Mouse (Mus musculus) regulatory T cell (primary cell): Measurements from ENCODE around the gene Armc9.

ENCODE experiments used
- in situ Hi-C: fragments of 300-600 bp; cut with MboI, MseI; formaldehyde crosslinking; loops from one replicate; pipeline ENCODE4 v1.15.1; 2025; ENCODE audit warnings: high pct_unique_total_duplicates

Gene Armc9

GRCm38 (mm10) chr1:86271707-86272106 lies 117.1 kb downstream of the Armc9 start:
- in situ Hi-C loops: no loop called here

DNA sequence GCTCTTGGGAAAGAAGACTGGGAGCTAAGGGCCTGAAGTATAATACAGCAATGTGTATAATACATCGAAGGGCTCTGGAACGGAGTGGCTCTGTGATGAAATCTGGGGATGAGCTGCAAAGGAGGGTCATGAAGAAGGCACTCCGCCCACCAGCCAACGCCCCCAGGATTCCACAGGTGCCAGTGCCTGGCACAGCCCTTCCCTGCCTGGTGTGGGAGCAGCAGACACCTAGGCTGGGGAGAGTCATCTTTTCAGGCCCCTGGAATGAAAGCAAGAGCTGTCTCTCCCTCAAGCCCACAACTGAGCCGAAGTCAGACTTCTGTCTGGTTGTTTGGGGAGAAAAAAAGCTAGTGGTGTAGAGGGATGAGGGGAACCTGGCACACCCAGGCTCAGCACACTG lies 122.5 kb downstream of the Armc9 start:
- in situ Hi-C loops: no loop called here

DNA sequence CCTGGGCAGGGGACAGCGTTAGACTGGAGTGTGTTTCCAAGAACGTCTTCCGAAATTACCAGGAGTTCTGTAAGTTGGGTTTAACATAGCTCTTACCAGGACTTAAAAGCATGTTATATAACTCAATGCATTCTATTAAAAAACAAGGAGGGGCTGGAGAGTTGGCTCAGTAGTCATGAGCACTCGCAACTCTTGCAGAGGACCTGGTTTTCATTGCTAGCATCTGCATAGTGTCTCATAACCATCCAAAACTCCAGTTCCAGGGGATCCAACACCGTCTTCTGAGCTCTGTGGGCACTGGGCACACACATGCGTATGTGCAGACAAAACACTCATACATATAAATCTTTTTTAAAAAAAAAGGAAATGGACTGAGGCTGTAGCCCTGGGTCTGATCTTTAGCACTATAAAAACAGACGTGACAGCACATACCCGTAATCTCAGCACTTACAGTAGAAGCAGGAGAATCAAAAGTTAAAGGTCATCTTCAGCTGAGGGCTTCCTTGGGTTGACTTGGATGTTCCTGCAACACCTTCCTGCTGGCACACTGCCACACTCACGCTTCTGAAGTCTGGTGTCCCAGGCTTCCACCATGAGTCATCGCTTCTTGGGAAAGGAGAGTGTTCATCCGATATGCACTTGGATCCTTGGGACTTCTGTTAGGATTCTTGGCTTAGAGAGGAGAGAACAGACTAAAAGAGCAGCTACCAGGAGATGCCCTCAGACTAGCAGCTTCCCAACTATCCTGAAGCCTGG lies 127.4 kb downstream of the Armc9 start:
- in situ Hi-C loops: no loop called here

- in situ Hi-C loops: no loop called here
Observed at GRCm38 (mm10) chr1:86284101-86284500, 129.5 kb downstream of the Armc9 start.

- in situ Hi-C loops: no loop called here
Observed at GRCm38 (mm10) chr1:86285295-86285694, 130.7 kb downstream of the Armc9 start.

- in situ Hi-C loops: no loop called here
Observed at GRCm38 (mm10) chr1:86287473-86287872, 132.9 kb downstream of the Armc9 start.

DNA sequence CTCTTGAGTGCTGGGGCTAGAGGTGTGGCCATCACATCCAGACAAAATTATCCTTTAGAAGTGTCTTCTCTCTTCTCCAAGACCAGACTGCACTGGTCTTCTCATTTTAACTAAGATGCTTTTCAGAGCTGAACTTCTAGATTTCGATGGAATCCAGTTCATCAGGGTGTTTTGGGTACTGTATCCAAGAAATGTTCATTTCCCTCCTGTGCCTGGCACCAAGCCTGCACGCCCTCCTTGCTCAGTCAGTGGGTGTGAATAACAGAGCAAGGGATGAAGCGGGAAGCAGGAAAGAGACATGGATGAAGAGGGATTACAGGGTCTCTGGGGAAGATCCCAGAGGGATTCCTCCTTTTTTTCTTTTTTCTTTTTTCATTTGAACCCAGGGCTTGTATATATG lies 135.9 kb downstream of the Armc9 start:
- in situ Hi-C loops: no loop called here

DNA sequence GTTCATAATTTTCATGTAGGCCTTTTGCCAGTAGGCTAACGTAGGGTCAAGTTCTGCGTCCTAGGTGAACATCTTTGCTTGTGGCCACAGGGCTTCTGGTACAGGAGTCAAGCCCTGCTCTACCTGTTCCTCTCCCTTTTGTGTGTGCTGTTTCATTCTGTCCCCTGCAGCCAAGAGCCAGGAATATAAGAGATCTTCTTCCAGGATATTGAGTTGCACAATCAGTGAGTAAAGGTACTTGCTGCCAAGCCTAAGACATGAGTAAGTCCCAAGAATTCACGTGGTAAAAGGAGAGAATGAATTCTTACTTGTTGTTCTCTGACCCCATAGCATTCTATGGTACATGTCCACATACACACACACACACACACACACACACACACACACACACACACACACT lies 138.5 kb downstream of the Armc9 start:
- in situ Hi-C loops: no loop called here

GRCm38 (mm10) chr1:86293868-86294267 lies 139.3 kb downstream of the Armc9 start:
- in situ Hi-C loops: no loop called here

DNA sequence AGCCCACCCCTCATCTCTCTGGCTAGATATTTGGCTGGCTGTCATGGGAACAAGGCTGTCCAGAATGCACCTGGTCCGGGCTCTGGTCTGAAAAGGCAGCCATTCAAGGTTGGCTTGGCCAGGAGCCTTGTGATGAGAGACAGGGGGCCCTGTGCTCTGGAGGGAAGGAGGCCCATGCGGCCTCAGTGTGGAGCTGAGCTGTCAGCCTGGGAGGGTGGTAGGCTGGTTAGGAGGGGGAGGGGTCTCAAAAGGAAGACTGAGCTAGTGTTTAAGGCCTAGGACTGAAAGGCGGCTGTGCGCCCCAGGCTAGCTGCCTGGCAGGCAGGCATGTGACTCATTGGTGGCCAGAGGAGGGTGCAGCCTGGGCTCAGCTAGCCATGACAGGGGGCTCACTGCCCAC lies 139.9 kb downstream of the Armc9 start:
- in situ Hi-C loops: no loop called here

GRCm38 (mm10) chr1:86300093-86300492 lies 145.5 kb downstream of the Armc9 start:
- in situ Hi-C loops: no loop called here

GRCm38 (mm10) chr1:86300731-86301130 lies 146.2 kb downstream of the Armc9 start:
- in situ Hi-C loops: no loop called here

- in situ Hi-C loops: no loop called here
Observed at GRCm38 (mm10) chr1:86301221-86302091, 146.9 kb downstream of the Armc9 start.

- in situ Hi-C loops: no loop called here
Observed at GRCm38 (mm10) chr1:86302532-86302931, 148.0 kb downstream of the Armc9 start, which contains the start of gene B3gnt7. Gene B3gnt7 (plus strand): TSS chr1:86302832.

GRCm38 (mm10) chr1:86303063-86303872 lies 148.7 kb downstream of the Armc9 start:
- in situ Hi-C loops: no loop called here

DNA sequence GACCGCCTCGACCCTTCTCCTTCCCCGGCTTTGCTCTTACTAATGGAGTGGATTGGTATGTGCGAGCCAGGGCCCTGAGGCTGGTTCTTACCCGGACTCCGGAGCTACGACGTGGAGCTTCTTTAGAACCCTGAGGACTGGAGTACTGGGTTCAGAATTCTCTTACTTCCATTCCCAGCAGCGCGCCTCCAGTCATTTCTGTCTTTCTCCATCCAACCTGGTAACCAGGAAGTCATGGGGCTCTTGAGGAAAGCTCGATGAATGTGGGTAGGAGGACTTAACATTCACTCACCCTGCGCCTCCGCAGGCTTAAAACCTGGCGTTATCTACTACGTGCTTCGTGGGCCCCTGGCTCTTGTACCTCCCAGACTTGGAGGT lies 149.3 kb downstream of the Armc9 start:
- in situ Hi-C loops: no loop called here

GRCm38 (mm10) chr1:86306686-86307085 lies 152.1 kb downstream of the Armc9 start:
- in situ Hi-C loops: no loop called here

DNA sequence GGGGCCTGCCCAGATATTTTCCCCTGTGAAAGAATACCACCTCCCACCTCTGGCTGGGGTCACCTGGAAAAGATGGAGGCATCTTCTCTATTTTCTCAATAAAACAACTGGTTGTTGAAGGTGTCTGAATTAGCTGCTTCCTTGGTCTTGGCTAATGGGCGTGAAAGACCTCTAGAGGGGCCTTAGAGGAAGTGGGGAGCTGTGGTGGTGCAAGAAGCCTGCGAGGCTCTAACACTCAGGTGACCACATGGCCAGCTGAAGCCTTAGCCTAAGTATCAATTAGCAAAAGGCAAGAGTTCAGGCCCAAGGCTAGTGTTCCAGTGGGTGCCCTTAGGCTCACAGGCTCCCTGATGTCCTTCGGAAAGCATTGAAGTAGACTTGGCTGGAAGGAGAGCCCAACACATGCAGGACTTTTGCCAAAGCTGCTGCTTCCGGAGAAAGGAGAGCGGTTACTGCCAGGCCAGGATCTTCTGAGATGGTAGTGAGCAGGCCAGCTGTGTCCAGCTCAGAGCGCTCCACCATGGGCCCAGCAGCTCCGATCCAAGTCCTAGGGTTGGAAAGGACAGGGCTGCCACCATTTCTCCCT lies 152.7 kb downstream of the Armc9 start:
- in situ Hi-C loops: no loop called here

- in situ Hi-C loops: no loop called here
Observed at GRCm38 (mm10) chr1:86307871-86308641, 153.5 kb downstream of the Armc9 start.

DNA sequence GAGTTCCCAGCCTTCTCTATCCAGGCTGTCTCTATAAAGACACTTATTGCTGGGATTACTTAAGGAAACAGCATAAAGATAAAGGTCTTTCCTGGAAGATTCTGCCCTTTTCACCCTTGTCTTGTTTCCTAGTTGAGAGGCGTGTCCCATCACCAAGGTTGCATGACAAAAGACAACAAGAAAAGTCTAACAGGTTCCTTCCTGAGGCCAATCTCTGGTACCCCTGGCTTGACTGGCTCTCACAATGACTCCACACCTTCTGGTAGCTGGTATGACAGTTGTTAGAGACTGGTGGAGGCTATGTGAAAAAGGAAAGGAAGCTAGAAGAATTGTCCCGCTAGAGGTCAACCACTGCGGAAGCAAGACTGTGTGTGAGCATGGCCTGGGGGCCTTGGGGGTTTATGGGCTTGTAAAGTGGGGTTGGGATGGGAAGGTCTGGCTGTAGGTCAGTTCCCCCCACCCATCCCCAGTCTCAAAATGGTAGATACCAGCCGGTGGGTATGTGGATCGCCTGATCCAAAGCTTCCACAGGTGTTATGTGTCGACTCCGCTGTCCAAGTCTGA lies 154.8 kb downstream of the Armc9 start:
- in situ Hi-C loops: no loop called here
